Mouse (Mus musculus): ENCODE results near the gene Mcoln1. TPM values are rescaled to one million over a fixed set of nuclear protein-coding genes. Genes with fewer than 3 reads are reported as not detected.

Gene Mcoln1
- polyA plus RNA-seq, 1 experiment, result 38.7 TPM

GRCm38 (mm10) chr8:3531936-3532335 is 31.7 kb downstream of the Mcoln1 start:
- H3K79me3 ChIP-seq (ENCODE audit: low read depth), result no peaks in the 10 kb centered on the region
- H3K79me2 ChIP-seq (ENCODE audit: control insufficient read depth, insufficient read depth), result no peaks in the 10 kb centered on the region
- H3K27me3 ChIP-seq (ENCODE audit: control insufficient read depth, insufficient read depth, insufficient read length), result no peaks in the 10 kb centered on the region
- peaks cover 13% of the 10 kb centered on the region for H3K36me3 ChIP-seq (ENCODE audit: control insufficient read depth, insufficient read depth)
- no peak overlapping the region for H3ac ChIP-seq (ENCODE audit: control insufficient read depth, insufficient read length, low read depth)
- TF ChIP-seq CTCF (IDR thresholded peaks at IDR 0.05; ENCODE audit: control insufficient read depth, insufficient read depth, insufficient read length), result no peak
- TF ChIP-seq USF1 (IDR thresholded peaks at IDR 0.05; ENCODE audit: low read depth), result no peak
- no peak for TF ChIP-seq CEBPB (IDR thresholded peaks at IDR 0.05; ENCODE audit: low read depth)
- no peak for TF ChIP-seq FOSL1 (IDR thresholded peaks at IDR 0.05; ENCODE audit: insufficient read depth, low read length, poor library complexity, severe bottlenecking)
- TF ChIP-seq MYOG (IDR thresholded peaks at IDR 0.05; ENCODE audit: control insufficient read depth, extremely low read depth, insufficient read length), result no peak
- TF ChIP-seq MYOD1 (IDR thresholded peaks at IDR 0.05; ENCODE audit: control insufficient read depth, insufficient read length, low read depth), result no peak
- TF ChIP-seq MAX (IDR thresholded peaks at IDR 0.05), result no peak
- H3K4me3 ChIP-seq (ENCODE audit: insufficient read depth, poor library complexity, severe bottlenecking), result no peak overlapping the region

GRCm38 (mm10) chr8:3536053-3536841 is 36.0 kb downstream of the Mcoln1 start:
- Histone ChIP-seq H3K4me3 (ENCODE audit: insufficient read depth, poor library complexity, severe bottlenecking) (no peak overlapping the region), H3K27me3 (ENCODE audit: control insufficient read depth, insufficient read depth, insufficient read length) (no peaks in the 10 kb centered on the region), H3ac (ENCODE audit: control insufficient read depth, insufficient read length, low read depth) (no peak overlapping the region), H3K36me3 (ENCODE audit: control insufficient read depth, insufficient read depth) (peaks cover 22% of the 10 kb centered on the region), H3K79me3 (ENCODE audit: low read depth) (no peaks in the 10 kb centered on the region), H3K79me2 (ENCODE audit: control insufficient read depth, insufficient read depth) (no peaks in the 10 kb centered on the region)
- no peak for TF ChIP-seq CTCF (IDR thresholded peaks at IDR 0.05; ENCODE audit: control insufficient read depth, insufficient read depth, insufficient read length)
- TF ChIP-seq MYOG (IDR thresholded peaks at IDR 0.05; ENCODE audit: control insufficient read depth, extremely low read depth, insufficient read length), result no peak
- no peak for TF ChIP-seq FOSL1 (IDR thresholded peaks at IDR 0.05; ENCODE audit: insufficient read depth, low read length, poor library complexity, severe bottlenecking)
- no peak for TF ChIP-seq MYOD1 (IDR thresholded peaks at IDR 0.05; ENCODE audit: control insufficient read depth, insufficient read length, low read depth)
- TF ChIP-seq USF1 (IDR thresholded peaks at IDR 0.05; ENCODE audit: low read depth), result no peak
- no peak for TF ChIP-seq MAX (IDR thresholded peaks at IDR 0.05)

GRCm38 (mm10) chr8:3536940-3537339 is 36.7 kb downstream of the Mcoln1 start:
- H3K4me3 ChIP-seq (ENCODE audit: insufficient read depth, poor library complexity, severe bottlenecking), result no peak overlapping the region
- no peaks in the 10 kb centered on the region for H3K27me3 ChIP-seq (ENCODE audit: control insufficient read depth, insufficient read depth, insufficient read length)
- TF ChIP-seq MAX (IDR thresholded peaks at IDR 0.05) (no peak), CEBPB (IDR thresholded peaks at IDR 0.05; ENCODE audit: low read depth) (no peak), MYOD1 (IDR thresholded peaks at IDR 0.05; ENCODE audit: control insufficient read depth, insufficient read length, low read depth) (no peak), CTCF (IDR thresholded peaks at IDR 0.05; ENCODE audit: control insufficient read depth, insufficient read depth, insufficient read length) (no peak), FOSL1 (IDR thresholded peaks at IDR 0.05; ENCODE audit: insufficient read depth, low read length, poor library complexity, severe bottlenecking) (no peak), MYOG (IDR thresholded peaks at IDR 0.05; ENCODE audit: control insufficient read depth, extremely low read depth, insufficient read length) (no peak), USF1 (IDR thresholded peaks at IDR 0.05; ENCODE audit: low read depth) (no peak)
- H3K79me2 ChIP-seq (ENCODE audit: control insufficient read depth, insufficient read depth), result no peaks in the 10 kb centered on the region
- peaks cover 16% of the 10 kb centered on the region for H3K36me3 ChIP-seq (ENCODE audit: control insufficient read depth, insufficient read depth)
- no peak overlapping the region for H3ac ChIP-seq (ENCODE audit: control insufficient read depth, insufficient read length, low read depth)
- no peaks in the 10 kb centered on the region for H3K79me3 ChIP-seq (ENCODE audit: low read depth)

GRCm38 (mm10) chr8:3537666-3538065 is 37.4 kb downstream of the Mcoln1 start:
- TF ChIP-seq USF1 (IDR thresholded peaks at IDR 0.05; ENCODE audit: low read depth) (no peak), FOSL1 (IDR thresholded peaks at IDR 0.05; ENCODE audit: insufficient read depth, low read length, poor library complexity, severe bottlenecking) (no peak), CTCF (IDR thresholded peaks at IDR 0.05; ENCODE audit: control insufficient read depth, insufficient read depth, insufficient read length) (no peak), CEBPB (IDR thresholded peaks at IDR 0.05; ENCODE audit: low read depth) (no peak), MAX (IDR thresholded peaks at IDR 0.05) (no peak), MYOD1 (IDR thresholded peaks at IDR 0.05; ENCODE audit: control insufficient read depth, insufficient read length, low read depth) (no peak), MYOG (IDR thresholded peaks at IDR 0.05; ENCODE audit: control insufficient read depth, extremely low read depth, insufficient read length) (no peak)
- no peaks in the 10 kb centered on the region for H3K27me3 ChIP-seq (ENCODE audit: control insufficient read depth, insufficient read depth, insufficient read length)
- no peaks in the 10 kb centered on the region for H3K79me2 ChIP-seq (ENCODE audit: control insufficient read depth, insufficient read depth)
- no peak overlapping the region for H3ac ChIP-seq (ENCODE audit: control insufficient read depth, insufficient read length, low read depth)
- H3K79me3 ChIP-seq (ENCODE audit: low read depth), result no peaks in the 10 kb centered on the region
- peaks cover 12% of the 10 kb centered on the region for H3K36me3 ChIP-seq (ENCODE audit: control insufficient read depth, insufficient read depth)
- H3K4me3 ChIP-seq (ENCODE audit: insufficient read depth, poor library complexity, severe bottlenecking), result no peak overlapping the region

GRCm38 (mm10) chr8:3539146-3539545 is 38.9 kb downstream of the Mcoln1 start:
- no peak for TF ChIP-seq CTCF (IDR thresholded peaks at IDR 0.05; ENCODE audit: control insufficient read depth, insufficient read depth, insufficient read length)
- TF ChIP-seq MAX (IDR thresholded peaks at IDR 0.05), result no peak
- no peak for TF ChIP-seq MYOD1 (IDR thresholded peaks at IDR 0.05; ENCODE audit: control insufficient read depth, insufficient read length, low read depth)
- no peak for TF ChIP-seq MYOG (IDR thresholded peaks at IDR 0.05; ENCODE audit: control insufficient read depth, extremely low read depth, insufficient read length)
- no peak for TF ChIP-seq CEBPB (IDR thresholded peaks at IDR 0.05; ENCODE audit: low read depth)
- TF ChIP-seq FOSL1 (IDR thresholded peaks at IDR 0.05; ENCODE audit: insufficient read depth, low read length, poor library complexity, severe bottlenecking), result no peak
- no peak for TF ChIP-seq USF1 (IDR thresholded peaks at IDR 0.05; ENCODE audit: low read depth)
- no peaks in the 10 kb centered on the region for H3K27me3 ChIP-seq (ENCODE audit: control insufficient read depth, insufficient read depth, insufficient read length)
- H3K79me2 ChIP-seq (ENCODE audit: control insufficient read depth, insufficient read depth), result no peaks in the 10 kb centered on the region
- H3K4me3 ChIP-seq (ENCODE audit: insufficient read depth, poor library complexity, severe bottlenecking), result no peak overlapping the region
- no peaks in the 10 kb centered on the region for H3K79me3 ChIP-seq (ENCODE audit: low read depth)
- no peak overlapping the region for H3ac ChIP-seq (ENCODE audit: control insufficient read depth, insufficient read length, low read depth)
- peaks cover 21% of the 10 kb centered on the region for H3K36me3 ChIP-seq (ENCODE audit: control insufficient read depth, insufficient read depth)
